Mouse (Mus musculus) thymus, postnatal 36 days (tissue): ENCODE data around the gene Zbtb12.
"Not testable (repeated sequence)": the region's sequence is repeated elsewhere in the genome, so short reads cannot be mapped to it uniquely, and the experiment has no call there.

Experiments used
- DNase-seq, 2 experiments: peaks; one replicate each; pipeline ENCODE4 v3.0.0; 2022; ENCODE audit warnings: mixed read lengths in 2 of 2

Zbtb12 gene

DNA sequence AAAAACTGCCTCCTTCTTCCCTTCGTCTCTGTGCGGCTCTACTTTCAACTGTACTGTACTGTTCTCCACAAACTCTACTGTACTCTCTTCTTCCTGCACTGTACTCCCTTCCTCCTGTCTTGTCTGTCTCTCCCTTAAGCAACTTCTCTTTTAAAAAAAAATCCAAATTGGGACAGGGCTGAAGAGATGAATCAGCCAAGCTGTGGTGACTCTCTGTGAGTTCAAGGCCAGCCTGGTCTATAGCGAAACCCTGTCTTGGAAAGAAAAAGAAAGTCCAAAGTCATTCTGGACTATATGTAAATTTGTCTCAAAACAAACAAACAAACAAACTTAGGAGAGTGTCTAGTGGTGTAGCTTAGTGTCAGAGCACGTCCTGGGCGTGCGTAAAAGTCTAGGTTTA is 5.0 kb upstream of the Zbtb12 start:
- no peak for DNase-seq

DNA sequence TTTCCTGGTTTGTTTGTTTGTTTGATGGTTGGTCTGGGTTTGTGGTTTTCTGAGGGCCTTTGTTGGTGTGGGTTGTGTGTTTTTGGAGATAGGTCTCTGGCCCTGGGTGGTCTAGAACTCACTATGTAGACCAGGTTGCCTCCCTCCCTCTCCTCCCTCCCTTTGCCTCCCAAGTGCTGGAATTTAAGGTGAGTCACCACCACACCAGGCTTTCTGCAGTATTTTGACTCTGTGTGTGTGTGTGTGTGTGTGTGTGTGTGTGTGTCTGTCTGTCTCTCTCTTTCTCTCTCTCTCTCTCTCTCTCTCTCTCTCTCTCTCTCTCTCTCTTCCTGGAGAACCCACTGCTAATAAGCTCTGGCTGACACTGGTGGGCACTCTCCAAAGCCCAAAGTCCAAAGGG is 1.9 kb downstream of the Zbtb12 start:
- no peak for DNase-seq

DNA sequence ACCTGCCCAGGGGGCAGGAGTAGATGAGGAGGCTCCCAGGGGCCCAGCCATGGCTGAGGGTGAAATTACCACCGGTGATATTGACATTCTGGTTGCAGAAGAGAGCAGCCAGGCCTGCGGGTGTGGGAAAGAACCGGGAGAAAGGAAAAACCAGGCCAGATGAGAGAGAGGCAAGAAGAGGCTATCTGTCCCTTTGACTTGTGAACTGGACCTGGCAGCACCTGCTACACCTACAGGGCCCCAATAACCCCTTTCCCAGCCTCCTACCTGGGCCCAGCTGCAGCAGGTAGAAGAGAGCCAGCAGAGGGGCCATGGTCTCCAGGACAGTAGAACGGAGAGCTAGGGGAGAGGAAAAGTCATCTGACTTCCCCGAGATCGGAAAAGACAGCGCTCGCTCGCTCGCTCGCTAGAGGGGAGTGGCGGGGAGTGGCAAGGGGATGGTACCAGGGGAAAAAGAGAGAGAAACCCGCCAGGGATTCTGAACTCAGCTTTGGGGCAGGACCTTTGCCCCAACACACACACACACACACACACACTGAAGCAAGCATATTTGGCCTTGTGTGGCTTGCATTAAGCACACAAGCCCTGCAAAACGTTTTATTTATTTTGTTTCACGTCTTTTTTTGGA is 2.5 kb downstream of the Zbtb12 start, which contains the start of gene Gm20547:
TSS of gene Gm20547 (minus strand) at position 360 of the 628 bp plus-strand sequence.
- no peak for DNase-seq

DNA sequence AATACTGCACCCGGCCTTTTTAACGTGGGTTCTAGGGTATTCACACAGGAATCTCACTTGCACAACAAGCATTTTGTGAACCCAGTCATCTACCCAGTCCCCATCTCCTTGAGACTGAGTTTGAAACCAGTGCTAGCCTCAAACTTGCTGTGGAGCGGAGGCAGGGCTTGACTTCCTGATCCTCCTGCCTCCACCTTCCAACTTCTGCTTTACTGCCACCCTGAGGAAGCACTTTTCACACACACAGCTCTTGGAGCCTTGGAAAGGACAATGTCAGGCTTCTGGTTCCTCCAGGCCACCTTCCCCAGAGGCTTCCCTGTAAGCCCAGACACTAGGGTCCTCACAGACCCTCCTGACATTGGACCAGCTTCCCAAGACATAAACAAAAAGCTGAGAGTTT is 4.0 kb downstream of the Zbtb12 start:
- no peak for DNase-seq

DNA sequence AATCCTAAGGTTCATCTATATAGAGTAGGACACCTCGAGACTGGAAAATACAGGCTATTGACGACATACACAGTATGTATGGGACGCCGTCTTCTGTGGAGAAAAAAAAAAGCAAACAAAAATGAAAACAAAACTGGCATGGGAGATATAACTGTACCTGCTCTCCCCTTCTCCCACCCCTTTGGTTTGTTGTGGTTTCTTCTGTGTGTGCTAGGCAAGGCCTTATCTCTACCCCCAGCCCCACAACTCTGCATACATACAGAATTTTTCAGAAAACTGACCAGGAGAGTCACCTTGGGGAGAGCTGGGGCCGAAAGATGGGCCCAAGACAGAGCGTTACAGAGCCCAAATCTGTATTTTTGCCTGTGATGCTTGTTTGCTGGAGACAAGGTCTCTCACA is 5.4 kb downstream of the Zbtb12 start:
- DNase-seq, result no peak

DNA sequence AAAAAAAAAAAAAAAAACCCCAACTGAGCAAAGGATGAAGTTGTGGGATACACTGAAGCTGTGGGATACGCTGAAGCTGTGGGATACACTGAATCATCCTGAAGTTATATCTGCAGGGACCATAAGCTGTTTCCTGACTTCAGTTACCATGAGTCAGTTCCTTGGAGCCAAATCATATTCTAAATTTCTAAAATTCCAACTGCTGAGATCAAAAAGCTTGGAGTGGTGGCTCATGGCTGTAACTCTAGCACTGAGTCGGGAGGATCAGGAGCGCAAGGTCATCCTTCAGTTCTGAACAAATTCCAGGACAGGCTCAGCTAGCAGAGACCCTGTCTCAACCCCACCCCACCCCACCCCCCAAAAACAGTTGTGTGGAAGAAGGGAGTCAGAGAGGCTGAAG is 6.3 kb downstream of the Zbtb12 start:
- no peak for DNase-seq

DNA sequence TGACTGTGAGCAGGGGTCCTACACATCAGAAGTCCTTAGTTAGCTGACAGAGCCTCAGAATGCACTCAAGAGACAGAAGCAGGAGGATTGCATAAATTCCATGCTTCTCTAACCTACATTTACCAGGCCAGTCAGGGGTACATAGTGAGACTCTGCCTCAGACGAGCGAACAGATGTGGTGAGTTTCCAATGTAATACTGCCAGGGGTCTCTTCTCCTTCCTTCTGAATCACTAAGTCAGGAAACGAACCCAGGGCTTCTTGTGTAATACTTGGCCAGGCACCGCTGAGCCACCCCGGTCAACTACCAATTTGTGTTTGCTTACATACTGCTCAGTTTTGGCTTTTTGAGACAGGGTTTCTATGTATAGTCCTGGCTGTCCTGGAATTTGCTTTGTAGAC is 8.7 kb downstream of the Zbtb12 start:
- DNase-seq, result no peak

DNA sequence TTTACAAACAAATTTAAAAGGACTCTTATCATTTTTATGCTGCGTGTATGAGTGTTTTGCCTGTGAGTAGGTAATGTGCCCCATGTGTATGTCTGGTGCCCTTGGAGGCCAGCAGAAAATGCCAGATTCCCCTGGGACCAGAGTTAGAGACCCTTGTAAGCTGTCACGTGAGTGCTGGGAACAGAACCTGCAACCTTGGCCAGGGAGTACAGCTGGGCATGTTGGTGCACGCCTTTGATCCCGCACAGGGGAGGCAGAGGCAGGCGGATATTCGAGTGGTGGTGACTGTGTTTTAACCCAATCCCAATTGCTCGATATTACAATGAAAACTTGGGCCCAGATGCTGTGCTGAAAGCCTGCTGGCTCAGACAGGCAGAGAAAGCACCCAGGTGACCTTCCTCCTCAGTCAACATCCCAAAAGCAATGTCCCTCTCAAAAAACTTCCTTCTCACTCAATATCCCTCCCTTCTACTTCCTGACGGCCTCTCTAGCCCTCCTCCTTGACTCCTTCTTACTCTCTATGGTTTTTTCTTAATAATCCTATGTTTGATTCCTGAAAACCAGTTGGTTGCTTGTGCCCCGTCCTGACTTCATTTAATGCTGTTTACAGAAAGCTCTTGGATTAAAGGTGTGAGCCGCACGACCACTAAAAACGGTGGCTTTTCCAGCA is 10.9 kb downstream of the Zbtb12 start:
- DNase-seq, result no peak

DNA sequence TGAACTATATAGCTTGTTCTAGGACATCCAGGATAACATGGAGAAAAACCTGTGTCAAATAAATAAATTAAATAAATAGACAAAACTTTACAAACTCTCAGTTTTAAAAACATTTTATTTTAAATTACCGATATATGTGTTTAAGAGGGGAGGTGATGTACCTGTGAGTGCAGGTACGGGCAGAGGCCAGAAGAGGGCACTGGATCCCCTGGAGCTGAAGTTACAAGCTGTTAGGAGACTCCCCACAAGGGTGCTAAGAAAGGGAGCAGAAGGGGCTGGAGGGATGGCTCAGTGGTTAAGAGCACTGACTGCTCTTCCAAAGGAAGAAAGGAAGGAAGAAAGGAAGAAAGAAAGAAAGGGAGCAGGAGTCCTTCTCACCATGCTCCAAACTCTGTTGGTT is 12.1 kb downstream of the Zbtb12 start:
- DNase-seq, result no peak

DNA sequence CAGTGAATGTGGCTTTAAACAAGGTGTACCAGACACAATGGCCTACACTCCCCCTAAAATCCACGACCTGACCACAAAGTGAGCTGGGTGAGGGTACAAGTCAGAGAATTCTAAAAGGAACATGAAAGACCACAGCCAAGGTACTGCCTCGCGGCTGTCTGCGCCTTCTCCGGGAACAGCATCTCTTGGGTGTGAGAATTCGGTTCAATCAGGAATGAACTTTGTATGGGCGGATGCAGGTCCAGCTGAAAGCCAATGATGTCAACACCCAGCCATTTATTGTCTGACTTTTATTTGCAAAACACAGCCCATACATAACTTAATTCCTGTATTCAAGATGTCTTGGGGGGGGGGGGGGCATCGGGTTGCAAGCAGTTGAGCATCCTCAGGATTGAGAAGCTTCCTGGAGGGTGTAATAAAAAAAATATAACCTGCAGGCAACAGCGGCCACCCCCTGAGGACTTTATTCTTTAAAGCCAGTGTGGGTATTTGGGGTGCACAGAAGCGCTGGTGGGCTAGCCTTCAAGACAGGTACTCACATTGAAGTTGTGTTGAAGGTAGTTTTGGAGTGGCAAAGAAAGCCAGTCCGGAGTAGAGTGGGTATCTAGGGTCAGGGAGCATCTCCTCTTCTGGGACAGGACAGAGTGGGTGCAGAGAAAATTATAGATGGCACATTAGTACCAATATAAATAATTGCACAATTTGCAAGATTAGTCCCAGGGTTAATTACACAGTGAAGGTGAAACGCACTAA is 14.0 kb downstream of the Zbtb12 start:
- DNase-seq, result no peak

DNA sequence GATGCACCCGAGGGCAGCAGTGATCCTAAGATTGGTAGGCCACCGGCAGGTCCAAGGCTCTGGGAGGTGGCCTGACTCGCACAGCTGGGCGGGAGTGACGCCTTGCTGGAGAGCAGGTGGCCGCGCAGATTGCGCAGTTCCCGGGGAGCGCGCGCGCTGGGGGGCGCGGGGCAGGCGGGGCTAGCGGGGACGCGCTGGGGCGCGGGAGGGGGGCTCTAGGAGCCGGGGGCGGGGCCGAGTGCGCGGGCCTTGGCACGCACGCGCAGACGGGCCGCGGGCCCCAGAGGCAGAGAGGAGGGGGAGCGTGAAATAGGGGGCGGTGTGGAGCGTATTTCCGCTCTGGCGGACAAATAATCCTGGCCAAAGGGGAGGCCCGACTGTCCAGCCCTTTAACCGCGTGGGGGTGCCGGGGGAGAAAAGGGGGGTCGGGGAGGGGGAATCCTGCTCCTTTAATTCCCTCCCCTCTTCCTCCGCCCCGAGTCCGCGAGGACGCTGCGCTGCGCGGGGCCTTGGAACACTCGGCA is 14.9 kb downstream of the Zbtb12 start:
- DNase-seq, result peak; percentile 92

DNA sequence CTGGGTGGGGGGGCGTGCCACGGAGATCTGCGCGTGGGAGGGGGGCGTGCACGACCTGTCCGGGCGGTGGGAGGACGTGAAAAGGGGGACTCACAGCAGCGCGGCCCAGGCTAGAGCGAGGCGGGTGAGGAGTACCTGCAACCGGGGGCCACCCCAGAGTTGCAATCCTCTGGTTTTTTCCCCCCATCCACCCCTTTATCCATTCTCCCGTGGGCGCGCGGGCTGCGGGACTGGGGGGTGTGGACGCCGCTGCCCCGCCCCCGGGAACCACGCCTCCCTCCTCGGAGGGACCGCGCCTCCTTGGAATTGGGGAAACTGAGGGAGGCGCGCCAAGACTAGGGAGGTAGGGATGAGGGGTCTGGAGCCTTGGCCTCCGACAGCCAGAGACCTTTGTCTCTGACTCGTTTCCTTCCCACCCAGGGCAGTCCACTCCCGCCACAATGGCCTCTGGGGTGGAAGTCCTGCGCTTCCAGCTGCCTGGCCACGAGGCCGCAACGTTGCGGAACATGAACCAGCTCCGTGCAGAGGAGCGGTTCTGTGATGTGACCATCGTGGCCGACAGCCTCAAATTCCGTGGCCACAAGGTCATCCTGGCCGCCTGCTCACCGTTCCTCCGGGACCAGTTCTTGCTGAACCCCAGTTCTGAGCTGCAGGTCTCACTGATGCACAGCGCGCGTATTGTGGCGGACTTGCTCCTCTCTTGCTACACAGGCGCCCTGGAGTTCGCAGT is 15.7 kb downstream of the Zbtb12 start:
- DNase-seq, result peak in 1 of 2 experiments; percentile 42

DNA sequence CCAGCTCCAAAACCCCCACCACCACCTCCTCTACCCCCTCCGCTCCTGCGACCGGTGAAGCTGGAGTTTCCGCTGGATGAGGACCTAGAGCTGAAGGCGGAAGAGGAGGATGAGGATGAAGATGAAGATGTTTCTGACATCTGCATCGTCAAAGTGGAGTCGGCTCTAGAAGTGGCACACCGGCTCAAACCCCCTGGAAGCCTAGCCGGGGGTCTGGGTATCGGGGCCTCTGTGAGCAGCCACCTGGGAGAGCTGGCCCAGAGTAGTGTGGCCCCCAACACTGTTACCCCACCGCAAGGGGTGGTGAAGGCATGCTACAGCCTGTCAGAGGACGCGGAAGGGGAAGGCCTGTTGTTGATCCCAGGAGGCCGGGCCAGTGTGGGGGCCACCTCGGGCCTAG is 16.4 kb downstream of the Zbtb12 start:
- no peak for DNase-seq

DNA sequence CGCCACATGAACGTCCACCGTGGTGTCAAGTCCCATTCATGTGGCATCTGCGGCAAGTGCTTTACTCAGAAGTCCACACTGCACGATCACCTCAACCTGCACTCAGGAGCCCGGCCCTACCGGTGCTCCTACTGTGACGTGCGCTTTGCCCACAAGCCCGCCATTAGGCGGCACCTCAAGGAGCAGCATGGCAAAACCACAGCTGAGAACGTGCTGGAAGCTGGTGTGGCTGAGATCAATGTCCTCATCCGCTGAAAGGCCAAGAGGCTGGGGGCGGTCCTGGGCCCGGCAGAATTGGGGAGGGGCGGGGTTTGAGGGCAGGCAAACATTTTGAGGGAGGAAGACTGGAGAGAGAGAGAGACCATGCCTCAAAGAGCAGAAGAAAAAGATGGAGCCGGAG is 17.1 kb downstream of the Zbtb12 start:
- peak; percentile 25 to 50 for DNase-seq

DNA sequence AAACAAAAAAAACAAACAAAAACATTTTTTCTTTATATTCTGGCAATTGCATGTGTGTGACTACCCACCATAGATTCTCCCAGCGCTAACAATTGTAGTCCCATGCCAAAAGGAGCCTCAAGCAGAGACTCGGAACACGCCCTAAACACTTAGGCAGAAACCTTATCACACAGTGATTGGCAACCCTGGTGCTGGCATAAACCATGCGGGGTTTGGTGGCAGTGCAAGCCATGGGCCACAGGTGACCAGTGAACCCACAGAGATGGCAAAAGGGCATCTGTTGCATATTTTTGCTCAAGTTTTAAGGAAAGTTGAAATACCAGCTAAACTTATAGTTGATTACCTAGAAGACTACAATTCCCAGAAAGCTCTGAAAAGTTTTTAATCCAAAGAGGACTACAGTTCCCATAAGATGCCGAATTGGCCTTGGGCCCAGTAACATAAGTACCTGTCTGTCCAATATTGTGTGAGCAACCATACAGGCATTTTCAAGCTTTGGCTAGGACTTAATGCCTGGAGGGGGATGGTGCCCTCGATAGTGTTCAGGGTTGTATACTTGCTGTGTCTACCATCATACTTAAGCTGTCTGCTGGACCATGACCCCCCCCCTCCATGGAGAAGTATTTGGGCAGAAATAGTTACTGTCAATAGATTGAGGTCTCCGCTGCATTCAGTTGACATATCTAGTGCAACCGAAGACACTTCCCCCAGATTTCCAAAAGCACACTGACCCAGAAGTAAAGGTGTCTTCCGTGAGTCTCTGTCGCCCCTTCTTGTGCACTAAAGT is 18.3 kb downstream of the Zbtb12 start:
- DNase-seq, result no peak

DNA sequence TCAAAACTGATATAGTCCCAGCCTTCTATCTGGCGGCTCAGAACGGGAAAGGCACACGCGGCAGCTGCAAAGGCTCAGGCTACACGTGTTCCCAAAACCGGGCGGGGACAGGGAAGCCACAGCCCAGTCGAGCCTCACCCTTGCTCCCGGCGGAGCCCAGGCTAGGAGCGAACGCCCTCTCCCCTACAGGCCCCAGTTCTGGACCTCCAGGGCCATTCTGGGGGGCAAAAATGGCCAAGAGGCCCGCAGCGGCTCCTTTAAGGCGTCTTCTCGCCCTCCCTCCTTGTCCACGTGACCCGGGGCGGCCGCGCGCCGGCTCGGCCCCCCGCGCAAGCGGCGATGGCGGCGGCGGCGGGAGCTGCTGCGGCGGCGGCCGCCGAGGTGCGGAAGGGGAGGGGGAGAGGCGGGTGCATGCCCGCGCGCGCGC is 18.9 kb downstream of the Zbtb12 start, which contains the start of the genes C2 and Ehmt2:
TSS of gene C2 (minus strand) at position 106 of the 427 bp plus-strand sequence.
TSS of gene Ehmt2 (plus strand) at position 310 of the 427 bp plus-strand sequence.
- peak; percentile 83 to 85 for DNase-seq

DNA sequence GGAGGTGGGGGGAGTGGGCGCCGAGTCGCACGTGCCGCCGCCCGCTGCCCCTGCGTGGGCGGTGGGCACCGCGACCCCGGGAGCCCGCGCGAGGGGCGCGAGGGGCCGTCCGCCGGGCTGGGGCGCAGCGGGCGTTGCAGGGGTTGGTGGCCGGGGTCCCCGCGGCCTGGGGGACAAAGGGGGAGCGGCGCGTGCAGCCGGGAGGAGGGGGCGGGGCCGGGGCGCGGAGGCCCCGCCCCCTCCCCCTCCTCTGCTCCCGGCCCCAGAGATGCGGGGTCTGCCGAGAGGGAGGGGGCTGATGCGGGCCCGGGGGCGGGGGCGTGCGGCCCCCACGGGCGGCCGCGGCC is 19.4 kb downstream of the Zbtb12 start:
- no peak for DNase-seq

DNA sequence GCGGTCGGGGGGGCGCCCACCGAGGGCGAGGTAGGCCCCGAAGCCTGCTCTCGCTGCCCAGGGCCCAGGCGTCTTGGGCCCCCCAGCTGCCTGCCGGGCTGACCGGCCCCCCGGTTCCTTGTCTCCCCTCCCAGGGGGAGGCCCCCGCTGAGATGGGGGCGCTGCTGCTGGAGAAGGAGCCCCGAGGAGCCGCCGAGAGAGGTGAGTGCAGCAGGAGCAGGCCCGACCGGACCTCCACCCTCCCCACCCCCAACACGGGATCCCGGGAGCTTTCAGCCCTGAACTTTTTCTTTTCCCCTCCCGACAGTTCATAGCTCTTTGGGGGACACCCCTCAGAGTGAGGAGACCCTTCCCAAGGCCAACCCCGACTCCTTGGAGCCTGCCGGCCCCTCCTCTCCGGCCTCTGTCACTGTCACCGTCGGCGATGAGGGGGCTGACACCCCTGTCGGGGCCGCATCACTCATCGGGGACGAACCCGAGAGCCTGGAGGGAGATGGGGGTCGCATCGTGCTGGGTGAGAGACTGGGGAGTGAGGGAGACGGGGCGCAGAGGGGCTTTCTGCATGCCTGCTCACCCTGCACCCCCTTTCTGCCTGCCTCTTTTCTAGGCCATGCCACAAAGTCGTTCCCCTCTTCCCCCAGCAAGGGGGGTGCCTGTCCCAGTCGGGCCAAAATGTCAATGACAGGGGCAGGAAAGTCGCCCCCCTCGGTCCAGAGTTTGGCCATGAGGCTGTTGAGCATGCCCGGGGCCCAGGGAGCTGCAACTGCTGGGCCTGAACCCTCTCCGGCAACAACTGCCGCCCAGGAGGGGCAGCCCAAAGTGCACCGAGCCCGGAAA is 20.0 kb downstream of the Zbtb12 start:
- DNase-seq, result peak; percentile 60 to 72

DNA sequence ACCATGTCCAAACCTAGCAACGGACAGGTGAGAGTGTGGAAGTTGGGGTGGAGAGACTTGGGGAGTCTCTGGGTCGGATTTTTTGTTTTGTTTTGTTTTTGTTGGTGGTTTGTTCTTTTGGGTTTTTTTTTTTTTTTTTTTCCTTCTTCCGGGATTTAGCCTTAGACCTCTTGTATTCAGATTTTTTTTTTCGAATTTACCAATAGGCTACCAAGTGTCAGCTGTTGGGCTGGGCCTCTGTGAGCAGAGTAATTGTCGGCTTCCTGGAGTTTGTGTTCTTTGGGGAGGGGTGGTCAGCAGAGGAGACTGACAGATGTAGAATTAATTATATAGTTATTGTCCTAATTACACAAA is 20.6 kb downstream of the Zbtb12 start:
- DNase-seq, result no peak

DNA sequence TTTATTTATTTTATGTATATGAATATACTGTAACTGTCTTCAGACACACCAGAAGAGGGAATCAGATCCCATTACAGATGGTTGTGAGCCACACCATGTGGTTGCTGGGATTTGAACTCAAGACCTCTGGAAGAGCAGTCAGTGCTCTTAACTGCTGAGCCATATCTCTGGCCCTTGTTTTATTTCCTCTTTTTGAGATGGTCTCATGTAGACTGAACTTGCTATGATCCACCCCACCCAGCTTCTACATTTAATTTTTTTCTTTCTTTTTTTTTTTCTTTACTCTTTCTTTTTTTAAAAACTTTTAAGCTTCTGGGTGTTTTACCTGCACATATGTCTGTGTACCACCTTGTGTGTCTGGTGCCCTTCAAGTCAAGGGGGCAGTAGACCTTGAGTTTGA is 21.5 kb downstream of the Zbtb12 start:
- not testable (repeated sequence) for DNase-seq

DNA sequence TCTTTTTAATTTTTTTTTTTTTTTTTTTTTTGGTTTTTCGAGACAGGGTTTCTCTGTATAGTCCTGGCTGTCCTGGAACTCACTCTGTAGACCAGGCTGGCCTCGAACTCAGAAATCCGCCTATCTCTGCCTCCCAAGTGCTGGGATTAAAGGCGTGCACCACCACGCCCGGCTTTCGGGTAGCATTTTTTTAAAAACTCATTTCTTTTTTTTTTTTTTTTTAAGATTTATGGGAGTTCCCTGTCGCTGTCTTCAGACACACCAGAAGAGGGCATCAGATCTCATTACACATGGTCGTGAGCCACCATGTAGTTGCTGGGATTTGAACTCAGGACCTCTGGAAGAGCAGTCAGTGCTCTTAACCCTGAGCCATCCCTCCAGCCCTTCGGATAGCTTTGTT is 22.7 kb downstream of the Zbtb12 start:
- not testable (repeated sequence) for DNase-seq
